Mouse (Mus musculus): ENCODE results near the gene Ube2d3.
"Not testable (repeated sequence)": the region's sequence is repeated elsewhere in the genome, so short reads cannot be mapped to it uniquely, and the experiment has no call there.

Gene Ube2d3

DNA sequence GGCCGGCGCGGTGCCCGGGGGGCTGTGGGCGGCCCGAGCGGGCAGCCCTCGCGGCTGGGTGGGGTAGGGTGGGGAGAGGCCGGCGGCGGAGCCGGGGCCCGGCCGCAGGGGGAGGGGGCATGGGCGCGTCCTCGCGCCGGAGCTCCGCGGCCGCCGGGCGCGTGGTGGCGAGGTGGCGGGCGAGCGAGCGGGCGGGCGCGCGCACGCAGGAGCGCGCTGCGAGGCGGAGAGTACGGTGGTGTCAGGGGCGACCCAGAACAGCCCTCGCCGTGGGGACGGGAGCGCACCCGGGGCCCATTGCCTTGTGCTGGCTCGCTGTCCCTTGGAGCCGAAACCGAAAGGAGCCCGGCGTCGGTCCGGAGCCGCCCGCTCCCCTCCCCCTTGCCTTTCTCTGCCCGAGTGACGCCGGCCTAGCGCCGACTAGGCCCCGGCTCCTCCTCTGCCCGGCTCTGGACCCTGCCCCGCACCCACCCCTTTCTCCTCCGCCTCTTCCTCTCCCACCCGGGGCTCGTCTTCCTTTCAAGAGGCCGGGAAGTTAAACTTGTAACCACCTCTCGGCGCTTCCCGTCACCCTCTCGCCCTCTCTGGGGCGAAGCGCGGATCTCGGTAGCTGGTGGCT lies 1.1 kb downstream of the Ube2d3 start:
- peak; percentile 84 to 86 for DNase-seq

DNA sequence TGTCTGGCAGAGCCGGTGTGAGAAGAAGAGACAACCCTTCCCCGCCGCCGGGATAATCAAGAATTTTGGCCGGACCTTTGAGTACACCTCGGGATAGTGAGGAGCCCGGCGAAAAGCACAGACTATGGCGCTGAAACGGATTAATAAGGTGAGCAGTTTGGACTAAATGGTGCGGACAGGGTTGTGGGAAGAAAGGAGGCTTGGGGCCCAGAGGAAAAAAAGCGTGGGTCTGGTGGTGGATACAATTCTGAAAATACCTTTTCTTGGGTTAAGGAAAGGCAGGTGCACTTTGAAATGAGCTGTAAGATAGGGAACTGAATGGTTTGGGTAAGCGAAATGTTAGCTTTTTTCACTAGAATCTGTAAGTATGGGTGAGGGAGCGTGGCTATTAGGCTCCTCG lies 1.7 kb downstream of the Ube2d3 start:
- DNase-seq: no peak

DNA sequence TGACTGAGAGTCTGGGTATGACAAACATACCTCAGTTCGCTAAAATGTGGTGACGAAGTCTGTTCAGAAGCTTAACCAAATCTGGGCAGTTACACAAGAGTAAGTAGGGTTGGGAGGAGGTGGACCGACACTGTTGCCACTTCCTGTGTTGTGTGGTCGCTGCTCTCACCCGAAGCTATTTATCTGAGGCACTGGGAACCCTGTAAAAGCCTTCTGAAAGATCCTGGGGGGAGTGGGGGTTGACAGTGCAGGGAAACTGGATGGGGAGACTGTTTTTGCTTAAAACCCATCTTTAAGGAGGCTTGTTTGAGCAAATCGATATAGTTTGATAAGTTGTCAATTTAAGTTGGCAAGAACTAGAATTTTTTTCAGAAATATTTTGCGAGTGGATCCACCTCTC lies 2.3 kb downstream of the Ube2d3 start:
- peak; percentile 29 to 41 for DNase-seq

DNA sequence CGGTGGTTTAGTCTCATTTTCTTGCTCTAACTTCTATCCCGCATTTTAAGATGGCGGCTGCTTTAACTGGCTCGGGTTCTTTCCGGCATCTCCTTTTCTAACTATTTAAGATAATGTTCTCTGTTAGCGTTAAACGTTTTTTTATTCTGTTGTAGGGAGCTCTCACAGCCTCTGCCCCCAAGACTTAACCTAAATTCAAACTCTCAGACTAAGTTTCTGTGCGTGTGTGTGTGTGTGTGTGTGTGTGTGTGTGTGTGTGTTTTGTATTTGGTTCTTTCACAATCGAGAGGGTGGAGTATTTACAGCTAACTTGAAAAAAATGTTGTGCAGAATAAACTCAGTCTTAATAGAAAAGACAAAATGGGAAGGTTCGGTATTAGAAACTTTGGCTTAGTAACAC lies 2.7 kb downstream of the Ube2d3 start:
- DNase-seq: no peak

GRCm38 (mm10) chr3:135444930-135445329 lies 7.0 kb downstream of the Ube2d3 start:
- no peak for DNase-seq

DNA sequence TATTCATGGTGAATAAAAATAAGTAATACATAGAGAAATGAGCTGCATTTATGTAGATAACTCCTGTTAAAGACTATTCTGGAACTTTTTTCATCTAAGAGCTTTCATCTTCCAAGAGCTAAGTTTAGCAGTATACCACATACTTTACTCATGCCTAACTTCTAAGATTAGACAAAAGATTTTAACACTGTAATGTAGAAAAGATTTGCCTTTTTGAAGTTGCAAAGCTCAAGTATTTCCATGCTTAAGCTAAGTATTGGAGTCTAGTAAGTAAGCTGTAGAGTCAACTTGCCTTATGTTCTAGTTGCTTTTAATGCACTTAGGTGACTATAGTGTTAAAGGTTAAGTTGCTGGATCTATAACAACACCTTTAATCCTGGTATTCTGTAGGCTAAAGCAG lies 21.0 kb downstream of the Ube2d3 start:
- no peak for DNase-seq

DNA sequence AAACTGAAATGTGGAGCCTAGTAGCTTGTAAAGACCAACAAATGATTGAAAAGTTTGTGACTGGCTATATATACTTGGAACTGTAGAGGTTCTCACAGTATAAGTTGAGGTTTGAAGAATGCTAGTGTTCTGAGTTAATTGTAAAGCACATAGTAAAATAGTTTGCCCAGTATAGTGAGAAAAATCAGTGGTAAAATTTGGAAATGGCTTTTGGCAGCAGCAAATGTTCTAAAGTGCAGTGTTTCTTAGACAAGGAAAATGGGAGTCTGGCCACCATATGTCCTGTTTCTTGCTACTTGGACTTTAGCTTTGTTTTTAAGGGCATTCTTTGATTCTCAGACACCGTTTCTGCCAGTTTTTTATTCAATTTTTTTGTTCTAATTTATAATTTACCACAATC lies 30.5 kb downstream of the Ube2d3 start:
- DNase-seq: no peak

- peak in 1 of 2 experiments; percentile 27 for DNase-seq
Measured at GRCm38 (mm10) chr3:135469146-135469545, 31.2 kb downstream of the Ube2d3 start.

- DNase-seq: peak; percentile 81 to 83
Measured at GRCm38 (mm10) chr3:135469974-135470373, 32.0 kb downstream of the Ube2d3 start.

DNA sequence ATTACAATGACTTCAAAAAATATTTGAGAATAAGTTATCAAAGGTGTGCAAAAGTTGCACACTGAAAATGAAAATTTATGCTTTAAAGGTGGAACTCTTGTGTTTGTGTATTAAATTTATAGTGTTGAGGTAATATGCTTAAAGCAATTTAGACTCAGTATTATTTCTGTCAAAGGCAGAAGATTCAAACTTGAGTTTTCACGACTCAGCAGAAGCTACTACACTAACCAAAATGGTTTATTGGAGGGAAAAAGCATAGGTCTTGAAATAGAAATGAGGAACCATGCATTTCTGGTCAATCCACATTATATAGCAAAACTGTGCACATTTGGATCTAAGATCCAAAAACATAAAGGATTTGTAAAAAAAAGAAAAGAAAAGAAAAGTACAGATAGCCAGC lies 32.9 kb downstream of the Ube2d3 start:
- no peak for DNase-seq

DNA sequence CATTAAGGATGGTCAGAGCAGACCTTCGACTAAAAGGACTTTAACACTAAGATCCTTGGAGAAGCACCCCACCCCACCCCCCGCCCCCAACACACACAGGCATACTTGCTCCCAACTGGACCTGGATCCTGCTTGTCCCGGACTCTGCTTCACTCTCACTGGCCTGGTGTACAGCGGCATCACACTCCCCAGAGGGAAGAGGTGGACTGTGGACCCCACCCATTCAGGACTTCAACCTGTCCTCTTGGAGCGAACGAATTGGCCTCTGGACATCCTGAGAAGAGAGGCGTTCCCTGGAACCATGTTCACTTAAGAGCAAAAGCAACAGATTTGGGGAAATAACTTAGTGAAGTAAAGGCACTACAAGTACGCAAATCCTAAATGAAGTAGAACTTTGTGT lies 37.1 kb downstream of the Ube2d3 start:
- DNase-seq: no peak

GRCm38 (mm10) chr3:135476286-135476685 lies 38.3 kb downstream of the Ube2d3 start:
- no peak for DNase-seq

- no peak for DNase-seq
Measured at GRCm38 (mm10) chr3:135476977-135477376, 39.0 kb downstream of the Ube2d3 start.

- not testable (repeated sequence) for DNase-seq
Measured at GRCm38 (mm10) chr3:135479090-135479489, 41.1 kb downstream of the Ube2d3 start.

DNA sequence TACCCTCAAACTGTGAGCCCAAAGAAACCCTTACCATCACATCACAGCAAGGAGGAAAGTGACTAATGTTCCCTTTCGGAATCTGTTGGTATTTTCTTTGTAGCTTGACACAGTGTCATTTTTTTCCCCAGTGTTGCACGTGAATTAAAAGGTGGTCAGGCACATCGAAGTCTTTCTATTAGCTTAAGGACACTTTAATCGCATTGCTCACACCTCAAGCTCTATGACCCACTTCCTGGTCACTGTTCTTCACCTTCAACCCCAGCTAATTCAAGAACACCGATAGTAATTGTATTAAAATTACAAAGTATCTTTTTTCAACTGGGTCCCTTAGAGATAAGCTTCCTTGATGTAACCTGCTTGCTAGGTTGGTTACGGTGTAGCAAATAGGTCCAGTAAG lies 42.8 kb downstream of the Ube2d3 start:
- no peak for DNase-seq

GRCm38 (mm10) chr3:135481608-135482007 lies 43.7 kb downstream of the Ube2d3 start:
- no peak for DNase-seq

DNA sequence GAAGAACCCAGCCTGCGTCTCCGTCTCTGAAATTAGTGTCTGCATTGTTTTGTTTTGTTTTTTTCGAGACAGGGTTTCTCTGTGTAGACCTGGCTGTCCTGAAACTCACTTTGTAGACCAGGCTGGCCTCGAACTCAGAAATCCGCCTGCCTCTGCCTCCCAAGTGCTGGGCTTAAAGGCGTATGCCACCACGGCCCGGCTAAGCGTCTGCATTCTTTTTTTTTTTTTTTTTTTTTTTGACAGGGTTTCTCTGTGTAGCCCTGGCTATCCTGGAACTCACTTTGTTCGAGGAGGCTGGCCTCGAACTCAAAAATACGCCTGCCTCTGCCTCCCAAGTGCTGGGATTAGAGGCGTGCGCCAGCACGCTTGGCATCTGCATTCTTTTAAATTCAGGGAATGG lies 46.7 kb downstream of the Ube2d3 start:
- not testable (repeated sequence) for DNase-seq

DNA sequence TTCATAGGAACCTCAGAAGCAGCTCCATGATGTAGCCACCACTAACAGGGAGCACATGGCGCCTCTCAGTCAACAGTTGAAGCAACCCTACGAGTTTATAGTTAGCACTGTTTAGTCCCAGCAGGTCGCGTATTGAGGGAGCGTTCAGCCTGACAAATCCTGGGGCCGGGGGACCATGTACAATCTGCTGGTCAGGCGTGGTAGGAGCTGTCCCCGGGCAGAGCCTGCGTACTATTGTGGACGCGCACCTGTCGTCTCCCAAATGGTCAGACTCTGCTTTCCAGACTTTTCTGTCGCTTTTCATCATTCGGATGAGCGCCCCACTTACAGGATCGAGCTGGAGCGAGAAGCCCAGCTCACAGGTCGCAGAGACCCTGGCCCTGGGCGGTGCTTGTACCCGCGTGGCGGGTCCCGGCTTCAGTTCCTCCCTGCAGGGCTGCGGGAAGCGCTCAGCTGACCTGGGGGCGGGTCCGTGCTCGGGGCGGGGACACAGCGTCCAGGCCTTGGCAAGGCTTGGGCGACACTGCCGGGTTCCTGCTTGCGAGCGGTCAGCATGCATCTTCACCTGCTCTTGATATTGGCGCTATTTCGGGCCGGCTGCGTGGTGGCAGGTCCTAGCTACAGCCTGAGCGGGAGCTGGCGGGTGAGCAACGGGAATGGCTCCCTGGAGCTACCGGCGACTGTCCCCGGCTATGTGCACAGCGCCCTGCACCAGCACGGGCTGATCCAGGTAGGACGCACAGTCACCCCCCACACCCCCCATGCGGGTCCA lies 47.4 kb downstream of the Ube2d3 start, which contains the start of gene Manba:
Gene Manba (plus strand): TSS at position 484 of the 772 bp plus-strand sequence.
- DNase-seq: peak; percentile 81 to 87

- DNase-seq: no peak
Measured at GRCm38 (mm10) chr3:135485900-135486241, 47.9 kb downstream of the Ube2d3 start.

DNA sequence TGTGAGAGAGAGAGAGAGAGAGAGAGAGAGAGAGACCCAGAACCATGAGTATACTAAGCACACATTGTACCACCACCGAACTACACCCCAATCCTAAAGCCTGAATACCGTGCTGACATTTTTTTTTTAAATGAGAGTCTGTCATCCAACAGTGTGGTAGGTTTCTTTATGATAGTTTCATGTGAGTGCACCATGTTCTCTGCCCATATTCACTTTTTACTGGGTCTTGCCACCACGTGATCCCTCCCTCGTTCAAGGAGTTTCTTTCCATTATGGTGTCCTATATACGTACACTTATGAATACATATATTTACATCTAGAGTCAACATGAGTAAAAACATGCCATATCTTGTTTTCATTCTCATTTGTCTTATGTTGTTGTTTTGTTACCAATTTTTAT lies 48.4 kb downstream of the Ube2d3 start:
- no peak for DNase-seq

GRCm38 (mm10) chr3:135487803-135488202 lies 49.9 kb downstream of the Ube2d3 start:
- DNase-seq: no peak

DNA sequence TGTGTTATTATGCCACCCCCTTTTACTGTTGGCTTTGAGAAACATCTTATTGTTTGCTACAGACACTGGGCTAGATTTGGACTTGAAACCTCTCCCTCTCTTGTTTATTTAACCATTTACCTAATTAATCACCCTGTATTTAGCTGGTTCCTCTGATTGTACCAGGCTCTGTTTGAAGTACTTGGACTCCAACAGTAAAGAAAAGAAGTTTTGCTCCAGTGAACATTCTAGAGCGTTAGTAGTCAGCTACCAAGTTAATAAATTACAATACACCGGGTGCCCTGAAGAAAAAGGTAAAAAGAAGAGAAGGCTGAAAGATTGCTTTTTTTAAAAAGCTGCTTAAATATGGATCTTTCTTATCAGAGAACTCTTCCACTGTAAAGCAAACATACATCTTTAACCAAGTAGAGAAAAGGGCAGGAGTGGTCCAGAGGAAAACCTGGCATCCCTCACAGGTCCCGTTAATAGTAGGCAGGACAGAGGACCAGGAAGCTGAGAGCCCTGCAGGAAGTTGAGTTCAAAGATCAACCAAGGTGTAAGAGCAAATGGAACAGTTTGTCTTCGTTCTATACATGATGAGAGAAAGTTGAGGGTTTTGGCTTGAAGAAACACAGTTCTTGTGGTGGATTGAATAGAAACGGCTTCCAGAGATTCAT lies 52.0 kb downstream of the Ube2d3 start:
- DNase-seq: no peak

DNA sequence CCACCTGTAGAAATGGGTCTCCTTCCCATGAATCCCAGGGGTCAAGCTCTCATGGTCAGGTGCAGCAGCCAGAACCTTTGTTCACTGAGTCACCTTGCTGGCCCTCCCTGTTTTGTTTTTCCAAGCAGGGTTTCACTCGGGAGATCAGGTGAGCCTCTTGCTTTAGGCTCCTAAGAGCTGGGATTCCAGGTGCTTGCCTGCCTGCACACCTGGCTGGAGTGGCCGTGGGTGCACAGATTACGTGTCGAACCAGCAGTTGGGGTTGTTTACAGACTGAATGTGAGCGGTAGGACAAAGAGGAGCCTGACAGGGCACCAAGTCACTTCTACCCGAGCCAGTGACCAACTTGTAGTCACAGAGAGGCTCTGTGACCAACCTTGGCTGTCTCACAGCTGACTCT lies 53.2 kb downstream of the Ube2d3 start:
- DNase-seq: no peak

GRCm38 (mm10) chr3:135493320-135493719 lies 55.4 kb downstream of the Ube2d3 start:
- not testable (repeated sequence) for DNase-seq

All from cerebellum, postnatal 14 days (tissue).